Mouse (Mus musculus): Measurements from ENCODE around the gene Abcg1. TPM values are rescaled to one million over a fixed set of nuclear protein-coding genes. Genes with fewer than 3 reads are reported as not detected.

The Abcg1 gene
- polyA plus RNA-seq, 1 experiment = 0.94 TPM

DNA sequence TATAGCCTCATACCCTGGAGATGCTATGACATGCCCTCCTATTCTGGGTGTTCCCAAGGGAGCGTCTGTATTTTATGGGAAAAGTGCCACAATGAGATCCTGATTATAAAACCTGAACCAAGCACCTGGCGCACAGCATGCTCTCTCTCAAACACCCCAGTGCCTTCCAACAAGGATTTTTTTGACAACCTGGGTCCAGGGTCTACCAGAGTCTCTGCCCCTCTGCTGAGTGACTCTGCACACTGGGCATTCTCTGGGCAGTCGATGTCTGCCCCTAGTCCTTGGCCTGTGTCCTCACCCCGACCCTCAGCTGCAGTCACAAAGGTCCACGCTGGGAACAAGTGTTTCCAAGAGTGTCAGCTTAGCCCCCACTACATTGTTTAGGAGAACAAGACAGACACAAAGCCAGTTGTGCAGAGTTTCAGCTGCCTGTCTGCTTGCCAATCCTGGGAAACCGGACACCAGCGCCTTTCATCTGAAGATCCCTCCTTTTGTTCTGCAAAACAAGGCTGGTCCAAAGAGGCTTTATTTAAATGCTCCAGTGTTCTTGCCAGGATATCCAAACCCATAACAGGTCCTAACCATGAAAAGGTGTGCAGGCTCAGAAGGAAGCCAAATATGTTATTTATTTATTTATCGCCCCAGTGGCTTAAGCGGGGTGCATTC lies 55.8 kb downstream of the Abcg1 start:
- Histone ChIP-seq H3K4me3 (no peak overlapping the region), H3K27me3 (ENCODE audit: control insufficient read depth, insufficient read depth, insufficient read length) (no peaks in the 10 kb centered on the region), H3K36me3 (ENCODE audit: control insufficient read depth, insufficient read depth) (no peaks in the 10 kb centered on the region), H3K79me2 (ENCODE audit: control insufficient read depth, insufficient read depth) (no peaks in the 10 kb centered on the region), H3ac (ENCODE audit: control insufficient read depth, insufficient read length) (no peak overlapping the region), H3K4me2 (ENCODE audit: low read depth) (no peak overlapping the region)
- TF ChIP-seq E2F4 (IDR thresholded peaks at IDR 0.05; ENCODE audit: insufficient read depth) = no peak
- TF ChIP-seq MAX (IDR thresholded peaks at IDR 0.05; ENCODE audit: low read depth) = no peak
- no peak for TF ChIP-seq TCF12 (IDR thresholded peaks at IDR 0.05; ENCODE audit: insufficient read depth, poor library complexity, severe bottlenecking)
- TF ChIP-seq POLR2AphosphoS2 (IDR thresholded peaks at IDR 0.05; ENCODE audit: insufficient read length, low read depth) = no peak

- Histone ChIP-seq H3K27me3 (ENCODE audit: control insufficient read depth, insufficient read depth, insufficient read length) (no peaks in the 10 kb centered on the region), H3K36me3 (ENCODE audit: control insufficient read depth, insufficient read depth) (no peaks in the 10 kb centered on the region), H3K4me3 (no peak overlapping the region), H3ac (ENCODE audit: control insufficient read depth, insufficient read length) (no peak overlapping the region), H3K79me2 (ENCODE audit: control insufficient read depth, insufficient read depth) (no peaks in the 10 kb centered on the region), H3K4me2 (ENCODE audit: low read depth) (no peak overlapping the region)
- no peak for TF ChIP-seq CEBPB (IDR thresholded peaks at IDR 0.05; ENCODE audit: insufficient read depth, poor library complexity, severe bottlenecking)
- no peak for TF ChIP-seq POLR2A (IDR thresholded peaks at IDR 0.05; ENCODE audit: insufficient read length, low read depth)
Measured at GRCm38 (mm10) chr17:31116063-31116462, 58.6 kb downstream of the Abcg1 start.

DNA sequence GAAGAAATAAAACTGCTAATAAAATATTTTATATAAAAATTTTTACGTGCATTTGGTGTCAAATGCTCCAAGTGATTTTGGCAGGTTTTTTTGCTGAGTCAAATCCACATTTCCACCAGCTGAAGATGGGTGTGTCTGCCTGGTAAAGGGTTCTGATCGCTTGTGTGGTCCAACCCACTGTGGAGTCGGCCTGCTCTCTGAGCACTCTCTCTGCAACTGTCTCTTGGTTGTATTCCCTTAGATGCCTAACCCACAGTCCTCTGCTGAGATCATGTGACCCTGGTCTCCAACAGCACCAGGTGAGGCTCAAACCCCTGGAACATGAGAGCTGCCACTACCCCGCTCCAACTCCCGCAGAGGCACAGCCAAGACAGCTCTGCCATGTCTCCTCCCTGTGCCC lies 60.5 kb downstream of the Abcg1 start:
- Histone ChIP-seq H3K79me2 (ENCODE audit: control insufficient read depth, insufficient read depth) (no peaks in the 10 kb centered on the region), H3K4me2 (ENCODE audit: low read depth) (no peak overlapping the region), H3ac (ENCODE audit: control insufficient read depth, insufficient read length) (no peak overlapping the region), H3K36me3 (ENCODE audit: control insufficient read depth, insufficient read depth) (no peaks in the 10 kb centered on the region), H3K27me3 (ENCODE audit: control insufficient read depth, insufficient read depth, insufficient read length) (no peaks in the 10 kb centered on the region), H3K4me3 (no peak overlapping the region)
- TF ChIP-seq CEBPB (IDR thresholded peaks at IDR 0.05; ENCODE audit: insufficient read depth, poor library complexity, severe bottlenecking) (no peak), MYOD1 (IDR thresholded peaks at IDR 0.05; ENCODE audit: control insufficient read depth in 1 of 3, insufficient read length in 2 of 3, low read depth in 2 of 3) (no peak), USF1 (IDR thresholded peaks at IDR 0.05; ENCODE audit: low read depth) (no peak), TCF3 (IDR thresholded peaks at IDR 0.05; ENCODE audit: insufficient read length, low read depth) (no peak), MYOG (IDR thresholded peaks at IDR 0.05; ENCODE audit: control insufficient read depth in 1 of 3, insufficient read depth in 1 of 3, insufficient read length in 2 of 3, low read depth in 2 of 3) (no peak), POLR2AphosphoS2 (IDR thresholded peaks at IDR 0.05; ENCODE audit: insufficient read length, low read depth) (no peak), REST (IDR thresholded peaks at IDR 0.05; ENCODE audit: insufficient read depth, insufficient read length) (no peak), E2F4 (IDR thresholded peaks at IDR 0.05; ENCODE audit: insufficient read depth) (no peak), SRF (IDR thresholded peaks at IDR 0.05; ENCODE audit: control insufficient read depth, insufficient read length, low read depth) (no peak), TCF12 (IDR thresholded peaks at IDR 0.05; ENCODE audit: insufficient read depth, poor library complexity, severe bottlenecking) (no peak), MAX (IDR thresholded peaks at IDR 0.05; ENCODE audit: low read depth) (no peak), POLR2A (IDR thresholded peaks at IDR 0.05; ENCODE audit: insufficient read length, low read depth) (no peak)

GRCm38 (mm10) chr17:31119429-31119828 lies 62.0 kb downstream of the Abcg1 start:
- no peaks in the 10 kb centered on the region for H3K36me3 ChIP-seq (ENCODE audit: control insufficient read depth, insufficient read depth)
- no peak overlapping the region for H3ac ChIP-seq (ENCODE audit: control insufficient read depth, insufficient read length)
- H3K4me2 ChIP-seq (ENCODE audit: low read depth) = no peak overlapping the region
- no peak overlapping the region for H3K4me3 ChIP-seq
- no peaks in the 10 kb centered on the region for H3K79me2 ChIP-seq (ENCODE audit: control insufficient read depth, insufficient read depth)
- TF ChIP-seq CEBPB (IDR thresholded peaks at IDR 0.05; ENCODE audit: insufficient read depth, poor library complexity, severe bottlenecking) (no peak), REST (IDR thresholded peaks at IDR 0.05; ENCODE audit: insufficient read depth, insufficient read length) (no peak), MAX (IDR thresholded peaks at IDR 0.05; ENCODE audit: low read depth) (no peak), SRF (IDR thresholded peaks at IDR 0.05; ENCODE audit: control insufficient read depth, insufficient read length, low read depth) (no peak), POLR2A (IDR thresholded peaks at IDR 0.05; ENCODE audit: insufficient read length, low read depth) (no peak), TCF3 (IDR thresholded peaks at IDR 0.05; ENCODE audit: insufficient read length, low read depth) (no peak), MYOG (IDR thresholded peaks at IDR 0.05; ENCODE audit: control insufficient read depth in 1 of 3, insufficient read depth in 1 of 3, insufficient read length in 2 of 3, low read depth in 2 of 3) (no peak), E2F4 (IDR thresholded peaks at IDR 0.05; ENCODE audit: insufficient read depth) (no peak), POLR2AphosphoS2 (IDR thresholded peaks at IDR 0.05; ENCODE audit: insufficient read length, low read depth) (no peak), MYOD1 (IDR thresholded peaks at IDR 0.05; ENCODE audit: control insufficient read depth in 1 of 3, insufficient read length in 2 of 3, low read depth in 2 of 3) (no peak), USF1 (IDR thresholded peaks at IDR 0.05; ENCODE audit: low read depth) (no peak), TCF12 (IDR thresholded peaks at IDR 0.05; ENCODE audit: insufficient read depth, poor library complexity, severe bottlenecking) (no peak)
- no peaks in the 10 kb centered on the region for H3K27me3 ChIP-seq (ENCODE audit: control insufficient read depth, insufficient read depth, insufficient read length)

DNA sequence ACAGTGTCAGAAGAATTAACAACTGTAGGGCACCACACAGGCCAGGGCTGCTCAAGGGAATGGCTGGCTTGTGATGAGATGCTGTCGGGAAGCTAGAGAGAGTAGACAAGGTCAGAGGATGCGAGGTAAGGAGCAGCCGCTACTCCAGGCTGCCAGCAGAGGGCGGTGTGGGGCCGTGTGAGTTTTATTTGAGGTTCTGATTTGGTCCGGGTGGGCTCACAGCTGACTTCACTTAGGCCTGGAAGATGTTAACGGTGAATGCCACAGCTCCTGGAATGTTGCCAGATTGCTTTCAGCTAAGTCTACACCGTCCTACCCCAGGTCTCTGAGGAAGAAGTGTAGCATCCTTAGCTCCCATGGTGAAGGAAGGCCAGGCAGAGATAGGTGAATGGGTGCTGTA lies 64.5 kb downstream of the Abcg1 start:
- H3K4me3 ChIP-seq = no peak overlapping the region
- TF ChIP-seq MYOG (IDR thresholded peaks at IDR 0.05; ENCODE audit: control insufficient read depth in 1 of 3, insufficient read depth in 1 of 3, insufficient read length in 2 of 3, low read depth in 2 of 3) (no peak), CEBPB (IDR thresholded peaks at IDR 0.05; ENCODE audit: insufficient read depth, poor library complexity, severe bottlenecking) (no peak), TCF12 (IDR thresholded peaks at IDR 0.05; ENCODE audit: insufficient read depth, poor library complexity, severe bottlenecking) (no peak), POLR2A (IDR thresholded peaks at IDR 0.05; ENCODE audit: insufficient read length, low read depth) (no peak), TCF3 (IDR thresholded peaks at IDR 0.05; ENCODE audit: insufficient read length, low read depth) (no peak), POLR2AphosphoS2 (IDR thresholded peaks at IDR 0.05; ENCODE audit: insufficient read length, low read depth) (no peak), E2F4 (IDR thresholded peaks at IDR 0.05; ENCODE audit: insufficient read depth) (no peak), USF1 (IDR thresholded peaks at IDR 0.05; ENCODE audit: low read depth) (no peak), REST (IDR thresholded peaks at IDR 0.05; ENCODE audit: insufficient read depth, insufficient read length) (no peak), MYOD1 (IDR thresholded peaks at IDR 0.05; ENCODE audit: control insufficient read depth in 1 of 3, insufficient read length in 2 of 3, low read depth in 2 of 3) (no peak), MAX (IDR thresholded peaks at IDR 0.05; ENCODE audit: low read depth) (no peak), SRF (IDR thresholded peaks at IDR 0.05; ENCODE audit: control insufficient read depth, insufficient read length, low read depth) (no peak)
- no peaks in the 10 kb centered on the region for H3K36me3 ChIP-seq (ENCODE audit: control insufficient read depth, insufficient read depth)
- no peak overlapping the region for H3K4me2 ChIP-seq (ENCODE audit: low read depth)
- H3K79me2 ChIP-seq (ENCODE audit: control insufficient read depth, insufficient read depth) = no peaks in the 10 kb centered on the region
- no peaks in the 10 kb centered on the region for H3K27me3 ChIP-seq (ENCODE audit: control insufficient read depth, insufficient read depth, insufficient read length)
- H3ac ChIP-seq (ENCODE audit: control insufficient read depth, insufficient read length) = no peak overlapping the region

Measured in myocyte (in vitro differentiated cells).